Mouse (Mus musculus) erythroblast, embryonic 14.5 days (primary cell): ENCODE results near the gene Mob3a. TPM values are rescaled to one million over a fixed set of nuclear protein-coding genes. Genes with fewer than 3 reads are reported as not detected.

ENCODE experiments used
- H3K27me3 ChIP-seq: 2 replicates; pipeline ENCODE4 v1.6.1; 2012; ENCODE audit warnings: inconsistent platforms; ENCODE audit not compliant: control insufficient read depth
- H3K36me3 ChIP-seq: 2 replicates; pipeline ENCODE4 v1.6.1; 2012; ENCODE audit warnings: mild to moderate bottlenecking, inconsistent platforms; ENCODE audit not compliant: control insufficient read depth
- H3K4me1 ChIP-seq: 2 replicates; pipeline ENCODE4 v1.6.1; 2012; ENCODE audit warnings: inconsistent platforms; ENCODE audit not compliant: control insufficient read depth
- H3K4me3 ChIP-seq: replicated peaks from 2 replicates; pipeline ENCODE3; 2012; ENCODE audit warnings: moderate library complexity, mild to moderate bottlenecking, inconsistent platforms
- H3K9me3 ChIP-seq: 2 replicates; pipeline ENCODE4 v1.6.1; 2012; ENCODE audit warnings: low read length, inconsistent platforms, mixed read lengths; ENCODE audit not compliant: control insufficient read depth
- GATA1 ChIP-seq: IDR thresholded peaks from 2 replicates; pipeline ENCODE4 v1.6.1; 2012; ENCODE audit warnings: low read length, inconsistent platforms, mixed read lengths
- TAL1 ChIP-seq: IDR thresholded peaks from 3 replicates; pipeline ENCODE4 v1.6.1; 2012; ENCODE audit warnings: low read length, inconsistent platforms, mixed read lengths
- polyA plus RNA-seq: library from polyadenylated mRNA; stranded (reverse); fragments of >175 nt; gene quantifications from 2 replicates; pipeline ENCODE4 v1.2.3, GENCODE M21; 2012

The Mob3a gene
- polyA plus RNA-seq: 1.8 and 2.1 TPM in 2 replicates

DNA sequence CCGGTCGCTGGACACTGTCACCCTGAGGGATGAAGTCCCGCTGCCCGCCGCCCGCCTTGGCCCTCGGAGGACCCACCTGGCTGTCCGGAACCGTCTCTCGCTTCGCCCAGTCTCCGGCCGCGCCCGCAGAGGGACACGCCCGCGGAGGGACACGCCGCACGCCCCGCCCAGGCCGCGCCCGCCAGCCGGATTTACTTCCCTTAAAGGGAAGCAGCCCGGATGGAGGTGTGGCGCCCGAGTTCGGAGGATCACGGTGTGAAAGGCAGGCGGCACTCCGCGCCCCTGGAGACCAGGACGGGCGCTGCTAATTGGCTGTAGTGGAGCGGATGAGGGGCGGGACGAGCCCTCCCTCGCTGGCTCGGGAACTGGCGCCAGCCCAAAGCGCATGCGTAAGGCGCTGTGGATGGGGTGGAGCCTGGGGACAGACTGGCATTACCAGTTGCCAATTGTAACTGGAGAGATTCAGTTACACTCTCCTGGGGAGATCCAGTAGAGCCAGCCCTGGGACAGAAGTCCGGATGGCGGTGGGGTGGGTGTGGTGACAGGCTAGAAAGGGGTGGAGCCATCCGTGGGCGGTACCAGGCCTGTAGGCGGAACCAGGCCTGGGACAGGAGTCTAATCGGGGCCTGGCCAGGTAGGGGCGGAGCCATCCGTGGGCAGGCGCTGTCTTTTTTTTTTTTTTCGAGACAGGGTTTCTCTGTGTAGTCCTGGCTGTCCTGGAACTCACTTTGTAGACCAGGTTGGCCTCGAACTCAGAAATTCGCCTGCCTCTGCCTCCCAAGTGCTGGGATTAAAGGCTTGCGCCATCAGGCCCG is at the start of gene Mob3a, which contains the start of gene Izumo4:
Gene Mob3a, minus strand, starts transcription at position 257 of the 815 bp plus-strand sequence.
Gene Izumo4, plus strand, starts transcription at position 464 of the 815 bp plus-strand sequence.
- Histone ChIP-seq H3K36me3 (peaks cover 59% of the 10 kb centered on the region), H3K27me3 (no peaks in the 10 kb centered on the region), H3K9me3 (no peaks in the 10 kb centered on the region), H3K4me3 (peak within 1 kb of the TSS; percentile 75), H3K4me1 (peaks cover 88% of the 10 kb centered on the region)
- no peak for TF ChIP-seq TAL1

GRCm38 (mm10) chr10:80751188-80751832 is 49.5 kb upstream of the Mob3a start:
- TF ChIP-seq TAL1: no peak
- TF ChIP-seq GATA1: no peak
- H3K9me3 ChIP-seq: no peaks in the 10 kb centered on the region
- H3K4me1 ChIP-seq: peaks cover 54% of the 10 kb centered on the region
- peaks cover 3% of the 10 kb centered on the region for H3K36me3 ChIP-seq
- no peaks in the 10 kb centered on the region for H3K27me3 ChIP-seq
- H3K4me3 ChIP-seq: peak overlapping the region; percentile 52

GRCm38 (mm10) chr10:80748609-80749008 is 46.8 kb upstream of the Mob3a start:
- no peaks in the 10 kb centered on the region for H3K36me3 ChIP-seq
- TF ChIP-seq TAL1 (no peak), GATA1 (no peak)
- H3K4me1 ChIP-seq: peaks cover 52% of the 10 kb centered on the region
- H3K27me3 ChIP-seq: no peaks in the 10 kb centered on the region
- H3K9me3 ChIP-seq: no peaks in the 10 kb centered on the region
- H3K4me3 ChIP-seq: no peak overlapping the region

GRCm38 (mm10) chr10:80747410-80747809 is 45.6 kb upstream of the Mob3a start:
- H3K4me1 ChIP-seq: peaks cover 50% of the 10 kb centered on the region
- H3K36me3 ChIP-seq: no peaks in the 10 kb centered on the region
- no peak for TF ChIP-seq GATA1
- no peak for TF ChIP-seq TAL1
- H3K27me3 ChIP-seq: no peaks in the 10 kb centered on the region
- H3K4me3 ChIP-seq: no peak overlapping the region
- H3K9me3 ChIP-seq: no peaks in the 10 kb centered on the region

- no peak for TF ChIP-seq TAL1
- TF ChIP-seq GATA1: no peak
- H3K4me1 ChIP-seq: peaks cover 60% of the 10 kb centered on the region
- no peak overlapping the region for H3K4me3 ChIP-seq
- peaks cover 8% of the 10 kb centered on the region for H3K36me3 ChIP-seq
- no peaks in the 10 kb centered on the region; the same call in 1 of the 2 replicates for H3K9me3 ChIP-seq
- no peaks in the 10 kb centered on the region for H3K27me3 ChIP-seq
Measured at GRCm38 (mm10) chr10:80744262-80744661, 42.5 kb upstream of the Mob3a start.

- H3K4me1 ChIP-seq: peaks cover 62% of the 10 kb centered on the region
Measured at GRCm38 (mm10) chr10:80742180-80742978, 40.6 kb upstream of the Mob3a start, which contains the start of gene Ap3d1. Ap3d1 (minus strand) TSS chr10:80742264.

GRCm38 (mm10) chr10:80741634-80742179 is 39.9 kb upstream of the Mob3a start:
- no peaks in the 10 kb centered on the region for H3K27me3 ChIP-seq
- H3K4me3 ChIP-seq: peak overlapping the region; percentile 79
- H3K9me3 ChIP-seq: no peaks in the 10 kb centered on the region; the same call in 1 of the 2 replicates
- H3K36me3 ChIP-seq: peaks cover 30% of the 10 kb centered on the region
- H3K4me1 ChIP-seq: peaks cover 65% of the 10 kb centered on the region
- TF ChIP-seq GATA1 (no peak), TAL1 (no peak)

More at GRCm38 (mm10) chr10:80742180-80742978, 40.6 kb upstream of the Mob3a start, which contains the start of gene Ap3d1:
- Histone ChIP-seq H3K27me3 (no peaks in the 10 kb centered on the region), H3K36me3 (peaks cover 24% of the 10 kb centered on the region), H3K9me3 (no peaks in the 10 kb centered on the region; the same call in 1 of the 2 replicates), H3K4me3 (peak within 1 kb of the TSS; percentile 79)
- peak; percentile 60; the same call in 1 of the 2 replicates for TF ChIP-seq GATA1
- no peak for TF ChIP-seq TAL1

DNA sequence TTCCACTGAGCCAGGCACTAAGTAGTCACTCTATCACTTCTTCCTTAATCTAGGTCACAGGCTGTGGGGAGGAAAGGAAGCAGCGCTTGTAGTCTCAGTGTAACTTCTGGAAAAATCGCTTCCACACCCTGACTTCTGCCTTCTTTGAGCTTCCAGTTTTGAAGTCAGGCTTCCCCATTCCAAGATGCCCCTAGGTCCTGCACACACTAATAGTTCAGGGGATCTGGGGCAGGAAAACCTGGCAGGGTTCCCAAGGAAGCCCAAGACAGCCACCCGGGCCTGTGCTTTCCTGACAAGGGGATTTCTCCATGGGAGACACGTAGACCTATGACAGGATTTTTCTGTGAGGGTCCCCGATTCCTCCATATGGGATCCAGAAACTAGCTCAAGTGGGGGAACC is 39.4 kb upstream of the Mob3a start:
- TF ChIP-seq TAL1: no peak
- no peak for TF ChIP-seq GATA1
- Histone ChIP-seq H3K4me3 (peak overlapping the region; percentile 79), H3K9me3 (no peaks in the 10 kb centered on the region; the same call in 1 of the 2 replicates), H3K36me3 (peaks cover 35% of the 10 kb centered on the region), H3K27me3 (no peaks in the 10 kb centered on the region), H3K4me1 (peaks cover 70% of the 10 kb centered on the region)
